Mouse (Mus musculus): ENCODE measurements around the gene Rragd. TPM values are rescaled to one million over a fixed set of nuclear protein-coding genes. Genes with fewer than 3 reads are reported as not detected.

The Rragd gene
- polyA plus RNA-seq, 1 experiment from 2014 or later: 31.1 TPM

DNA sequence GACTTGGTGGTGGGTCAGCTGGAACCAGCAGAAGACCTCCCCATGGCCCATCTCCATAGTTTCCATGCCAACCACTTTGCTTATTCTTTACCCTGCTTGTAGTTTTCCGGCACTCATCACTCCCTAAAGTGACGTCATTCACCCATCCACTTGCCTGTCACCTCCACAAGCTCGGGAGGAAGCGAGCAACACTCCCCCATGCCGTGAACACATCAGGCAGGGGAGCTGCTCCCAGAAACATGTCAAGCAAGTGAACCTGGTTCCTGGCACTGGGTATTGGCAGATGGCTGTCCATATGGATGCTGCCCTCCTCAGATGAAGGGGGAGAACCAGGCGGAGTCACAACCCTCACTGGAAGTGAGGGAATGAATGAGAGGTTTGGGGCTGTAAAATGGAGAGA, 86.1 kb downstream of the Rragd start:
- Histone ChIP-seq H3K9ac (ENCODE audit: low read depth, low read length) (no peak overlapping the region), H3K4me3 (ENCODE audit: low read length) (no peak overlapping the region), H3K27ac (ENCODE audit: low read depth, low read length) (no peak overlapping the region), H3K27me3 (replicated peaks; ENCODE audit: control insufficient read depth, insufficient read depth, low read length) (no peaks in the 10 kb centered on the region), H3K36me3 (ENCODE audit: control insufficient read depth, insufficient read depth, low read length) (no peaks in the 10 kb centered on the region), H3K4me2 (ENCODE audit: low read length) (no peak overlapping the region), H3K4me1 (ENCODE audit: control insufficient read depth, insufficient read depth, low read depth, low read length) (no peaks in the 10 kb centered on the region), H3K9me3 (ENCODE audit: control insufficient read depth, low read length) (no peaks in the 10 kb centered on the region)
- WGBS: 64% methylated on average over 6 of the region's 6 CpGs
- peak; percentile 74; the same call in 1 of the 2 replicates for ATAC-seq

GRCm38 (mm10) chr4:33070326-33070725, 87.5 kb downstream of the Rragd start:
- H3K9ac ChIP-seq (ENCODE audit: low read depth, low read length): no peak overlapping the region
- H3K27ac ChIP-seq (ENCODE audit: low read depth, low read length): no peak overlapping the region
- H3K4me1 ChIP-seq (ENCODE audit: control insufficient read depth, insufficient read depth, low read depth, low read length): no peaks in the 10 kb centered on the region
- no peak overlapping the region for H3K4me3 ChIP-seq (ENCODE audit: low read length)
- H3K27me3 ChIP-seq (replicated peaks; ENCODE audit: control insufficient read depth, insufficient read depth, low read length): no peaks in the 10 kb centered on the region
- H3K9me3 ChIP-seq (ENCODE audit: control insufficient read depth, low read length): no peaks in the 10 kb centered on the region
- no peaks in the 10 kb centered on the region for H3K36me3 ChIP-seq (ENCODE audit: control insufficient read depth, insufficient read depth, low read length)
- H3K4me2 ChIP-seq (ENCODE audit: low read length): no peak overlapping the region
- WGBS: 93% methylated on average over 6 of the region's 6 CpGs
- ATAC-seq: no peak

DNA sequence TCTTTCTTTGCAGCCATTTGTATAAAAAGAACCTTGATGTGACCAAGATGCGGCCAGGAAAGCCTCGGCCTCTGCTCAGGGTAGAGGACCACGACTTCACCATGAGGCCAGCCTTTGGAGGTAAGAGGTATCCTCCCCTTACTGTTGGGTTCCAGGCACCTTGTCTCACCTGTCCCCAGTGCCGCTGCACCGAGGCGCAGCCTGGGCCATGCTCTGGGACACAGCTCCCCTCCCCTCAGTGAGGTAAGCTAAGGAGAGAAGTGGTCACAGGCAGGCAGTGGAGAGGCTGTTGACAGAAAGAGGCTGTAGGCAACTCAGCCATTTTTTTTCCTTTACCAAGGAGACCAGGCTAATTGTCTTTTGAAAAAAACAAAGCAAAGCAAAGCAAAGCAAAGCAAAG, 88.5 kb downstream of the Rragd start:
- no peak overlapping the region for H3K27ac ChIP-seq (ENCODE audit: low read depth, low read length)
- no peak overlapping the region for H3K9ac ChIP-seq (ENCODE audit: low read depth, low read length)
- no peaks in the 10 kb centered on the region for H3K9me3 ChIP-seq (ENCODE audit: control insufficient read depth, low read length)
- ATAC-seq: no peak
- no peaks in the 10 kb centered on the region for H3K4me1 ChIP-seq (ENCODE audit: control insufficient read depth, insufficient read depth, low read depth, low read length)
- H3K36me3 ChIP-seq (ENCODE audit: control insufficient read depth, insufficient read depth, low read length): no peaks in the 10 kb centered on the region
- no peak overlapping the region for H3K4me3 ChIP-seq (ENCODE audit: low read length)
- WGBS: 93% methylated on average over 6 of the region's 6 CpGs
- no peak overlapping the region for H3K4me2 ChIP-seq (ENCODE audit: low read length)
- no peaks in the 10 kb centered on the region for H3K27me3 ChIP-seq (replicated peaks; ENCODE audit: control insufficient read depth, insufficient read depth, low read length)

Other genes starting within 250 kb of the Rragd start
- gene Lyrm2, start 182.8 kb upstream of the Rragd start, polyA plus RNA-seq (2015; fragmentation: Nextera tagmentation; extraction: Ambion mirVana): 102 and 104 TPM in 2 replicates
- gene Ankrd6, start 32.2 kb upstream of the Rragd start, polyA plus RNA-seq (2015; fragmentation: Nextera tagmentation; extraction: Ambion mirVana): 22.2 and 27.1 TPM in 2 replicates
- 69.5 and 72.4 TPM in 2 replicates for gene Ube2j1, start 48.4 kb downstream of the Rragd start, polyA plus RNA-seq (2015; fragmentation: Nextera tagmentation; extraction: Ambion mirVana)
- 0.15 and 0.29 TPM in 2 replicates for gene Gabrr2, start 80.0 kb downstream of the Rragd start, polyA plus RNA-seq (2015; fragmentation: Nextera tagmentation; extraction: Ambion mirVana)
- 0.25 and 0.32 TPM in 2 replicates for gene Gabrr1, start 149.5 kb downstream of the Rragd start, polyA plus RNA-seq (2015; fragmentation: Nextera tagmentation; extraction: Ambion mirVana)
- 1.9 and 2.0 TPM in 2 replicates for gene Pm20d2, start 206.7 kb downstream of the Rragd start, polyA plus RNA-seq (2015; fragmentation: Nextera tagmentation; extraction: Ambion mirVana)
- gene Srsf12, start 226.0 kb downstream of the Rragd start, polyA plus RNA-seq (2015; fragmentation: Nextera tagmentation; extraction: Ambion mirVana): 74.5 and 79.2 TPM in 2 replicates

All from hindbrain, embryonic 16.5 days (tissue).